Mouse (Mus musculus) c-Kit-negative CD71-positive TER-119-positive erythroid progenitor cells, embryonic 14.5 days (primary cell): ENCODE results near the gene Olfr624.
"Not testable (repeated sequence)": the region's sequence is repeated elsewhere in the genome, so short reads cannot be mapped to it uniquely, and the experiment has no call there.

ENCODE experiments used
- DNase-seq: peaks from one replicate; pipeline ENCODE4 v3.0.0-alpha.2; 2013; ENCODE audit warnings: low read depth, low spot score

The Olfr624 gene

DNA sequence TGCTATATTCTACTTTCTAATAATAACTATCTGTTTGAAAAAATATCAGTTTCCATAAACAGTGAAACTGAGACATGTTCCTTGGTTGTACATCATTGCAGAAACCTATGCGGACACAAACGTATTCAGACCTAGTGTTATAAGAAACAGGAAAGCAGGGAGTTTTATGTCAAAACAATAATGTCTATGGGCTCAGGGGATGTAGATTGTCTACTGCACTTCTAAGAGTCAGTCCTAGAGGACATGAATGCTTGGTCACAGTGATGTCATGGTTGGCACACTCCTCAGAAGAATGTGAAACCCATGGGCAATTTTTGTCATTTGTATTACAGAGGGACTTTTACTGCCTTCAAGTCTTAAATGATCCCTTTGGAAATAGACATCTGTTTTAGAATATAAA, at the start of gene Olfr624:
Olfr624 (minus strand) TSS at position 101 of the 400 bp plus-strand sequence.
- no peak for DNase-seq

DNA sequence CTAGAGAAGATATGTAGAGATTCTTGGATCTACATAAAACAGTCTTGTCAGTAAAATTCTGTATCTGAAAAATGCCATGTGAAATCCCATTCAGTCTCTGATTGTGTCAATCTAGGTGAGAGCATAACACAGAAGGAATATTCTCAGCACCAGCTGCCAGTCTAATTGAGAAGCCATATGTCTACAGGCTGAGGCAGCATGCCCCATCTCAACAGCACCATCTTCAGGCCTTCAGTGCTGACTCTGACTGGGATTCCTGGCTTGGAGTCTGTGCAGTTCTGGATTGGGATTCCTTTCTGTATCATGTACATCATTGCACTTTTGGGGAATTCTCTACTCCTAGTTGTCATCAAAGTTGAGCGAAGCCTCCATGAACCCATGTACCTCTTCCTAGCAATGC, 45.4 kb upstream of the Olfr624 start:
- DNase-seq, result not testable (repeated sequence)

DNA sequence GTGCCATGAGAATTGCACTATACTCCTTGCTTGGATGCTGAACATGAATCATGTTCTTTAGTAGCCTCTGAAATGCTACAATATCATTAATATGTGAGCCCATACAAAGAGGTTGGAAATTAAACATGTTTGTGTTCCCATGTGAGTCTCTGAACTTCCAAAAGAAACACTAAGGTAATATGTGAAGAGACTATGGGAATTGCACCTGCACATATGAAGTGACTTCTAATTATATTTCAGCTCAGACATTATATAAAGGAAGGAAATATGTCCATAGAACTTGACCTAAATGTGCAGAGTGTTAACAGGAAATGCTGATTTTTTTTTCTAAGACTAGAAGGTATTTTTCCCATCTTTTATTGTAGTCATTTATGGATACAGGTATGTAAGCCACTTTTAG, 43.4 kb upstream of the Olfr624 start, which contains the start of gene Olfr243:
Olfr243 (plus strand) TSS at position 301 of the 400 bp plus-strand sequence.
- no peak for DNase-seq

DNA sequence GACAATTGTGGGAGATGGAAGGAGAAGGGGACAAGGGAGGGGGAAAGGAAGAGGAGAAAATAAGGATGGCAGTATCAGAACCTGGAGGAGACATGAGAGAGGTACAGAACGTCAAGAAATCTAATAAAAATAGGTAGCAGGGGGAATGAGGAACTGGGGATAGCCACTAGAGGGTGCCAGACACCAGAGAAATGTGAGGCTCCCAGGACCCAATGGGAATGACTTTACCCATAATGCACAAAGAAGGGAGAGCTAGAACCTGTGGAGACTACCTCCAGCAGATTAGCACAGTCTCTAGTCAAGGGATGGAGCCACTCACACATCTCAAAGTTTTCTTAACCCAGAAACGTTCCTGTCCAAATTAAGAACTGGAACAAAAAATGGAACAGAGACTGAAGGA, 41.0 kb upstream of the Olfr624 start:
- peak; percentile 11 for DNase-seq

DNA sequence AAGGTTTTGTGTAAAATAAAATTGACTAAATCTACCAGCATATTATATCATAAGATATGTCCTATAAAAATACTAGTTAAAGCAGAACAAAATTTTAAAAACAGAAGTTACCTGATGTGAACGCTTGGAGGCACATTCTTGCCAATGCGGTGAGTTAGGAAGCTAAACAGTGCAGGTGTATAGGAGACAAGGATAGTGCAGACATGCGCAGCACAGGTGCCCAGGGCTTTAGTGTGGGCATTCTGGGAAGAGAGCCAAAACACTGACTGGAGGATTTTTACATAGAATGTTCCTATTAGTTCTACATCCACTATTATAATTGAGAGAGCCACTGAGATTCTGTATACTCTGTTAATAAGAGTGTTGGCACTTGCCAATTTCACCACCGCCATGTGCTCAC, 28.5 kb upstream of the Olfr624 start:
- no peak for DNase-seq

DNA sequence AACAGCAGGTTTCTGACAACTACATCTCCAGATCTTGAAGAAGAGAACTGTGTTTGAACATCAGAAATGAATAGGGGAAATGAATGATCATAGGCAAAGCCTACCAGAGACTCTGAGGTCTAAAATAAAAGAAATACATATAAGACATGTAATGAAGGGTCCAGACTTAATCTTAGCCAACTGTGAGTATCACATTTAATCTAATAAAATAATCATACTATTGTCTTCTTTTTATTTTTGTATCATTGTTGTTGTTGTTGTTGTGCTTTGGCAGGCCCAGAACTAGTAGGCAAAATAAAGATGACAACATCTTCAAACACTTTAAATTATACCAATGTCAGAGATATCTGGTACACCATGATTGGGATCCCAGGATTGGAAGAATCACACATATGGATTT, 11.4 kb upstream of the Olfr624 start, which contains the start of gene Olfr625-ps1:
Olfr625-ps1 (plus strand) TSS at position 301 of the 400 bp plus-strand sequence.
- no peak for DNase-seq

DNA sequence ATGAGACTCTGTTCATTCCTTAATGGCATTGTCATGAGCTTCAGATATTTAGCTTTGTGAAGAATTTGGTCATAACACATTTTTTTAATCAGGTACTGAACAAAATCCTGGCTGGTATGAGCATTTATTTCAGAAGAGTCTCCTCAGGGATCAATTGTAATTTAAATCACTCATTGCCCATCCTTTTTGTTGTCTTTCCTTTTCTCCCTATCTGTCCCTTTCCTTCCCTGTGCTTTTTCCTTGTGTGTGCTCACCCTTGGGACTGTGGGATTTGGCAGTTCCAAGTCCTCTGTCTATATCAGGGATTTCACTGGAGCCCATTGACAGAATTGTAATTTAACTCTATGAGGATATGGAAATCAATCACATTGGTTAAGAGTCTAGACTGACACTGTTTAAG, 7.4 kb downstream of the Olfr624 start, which contains the start of gene Olfr623:
Olfr623 (minus strand) TSS at position 101 of the 400 bp plus-strand sequence.
- no peak for DNase-seq

DNA sequence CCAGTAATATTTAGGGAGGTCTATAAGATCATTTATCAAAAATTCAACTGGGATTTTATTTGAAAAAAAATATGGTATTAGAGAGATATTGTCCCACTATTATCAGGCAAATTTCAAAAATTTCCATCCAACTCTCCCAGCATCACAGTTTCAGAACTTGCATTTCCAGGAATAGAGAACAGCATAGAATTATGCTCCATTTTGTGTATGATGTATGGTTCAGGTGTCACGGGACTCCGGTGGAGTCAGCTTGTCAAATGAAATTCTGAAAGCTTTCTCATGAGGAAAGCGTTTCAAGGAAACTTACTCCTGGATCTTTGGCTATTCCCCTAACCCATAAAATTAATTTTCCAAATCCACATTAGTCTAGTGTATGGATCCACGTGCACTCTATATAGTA, 26.9 kb downstream of the Olfr624 start:
- no peak for DNase-seq

DNA sequence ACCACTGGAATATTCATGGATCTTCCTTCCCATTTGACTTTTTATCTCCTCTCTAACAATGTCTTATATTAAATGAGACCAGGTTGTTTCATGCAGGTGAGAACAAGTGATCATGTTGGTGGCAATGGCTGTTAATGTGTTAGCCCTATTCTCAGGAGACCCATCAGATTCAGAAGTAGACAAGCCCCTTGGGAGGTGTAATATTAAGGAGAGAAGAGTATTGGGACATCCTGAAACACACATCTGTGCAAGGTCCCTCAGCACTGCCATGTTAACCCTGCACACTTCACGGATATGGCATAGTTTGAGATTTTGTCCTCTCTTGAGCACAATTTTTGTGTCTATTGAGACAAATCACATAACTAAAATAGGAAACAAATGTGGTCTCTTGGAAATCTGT, 28.4 kb downstream of the Olfr624 start, which contains the start of gene Olfr622:
Olfr622 (minus strand) TSS at position 101 of the 400 bp plus-strand sequence.
- no peak for DNase-seq

DNA sequence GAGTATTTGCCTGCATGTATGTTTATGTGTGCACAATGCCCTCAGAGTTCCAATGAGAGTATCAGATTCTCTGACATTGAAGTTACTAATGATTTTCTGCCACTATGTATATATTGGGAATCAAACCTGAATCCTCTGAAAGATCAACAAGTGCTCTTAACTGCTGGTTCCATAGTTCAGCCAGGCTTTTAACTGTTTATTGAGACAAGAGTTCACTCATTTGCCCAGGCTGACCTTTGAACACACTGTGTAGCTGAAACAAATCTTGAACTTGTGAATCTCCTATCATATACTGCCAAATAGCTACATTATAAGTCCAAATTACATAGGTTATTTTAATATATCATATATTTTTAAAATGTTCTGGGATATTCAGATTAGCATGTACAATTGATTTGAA, 34.2 kb downstream of the Olfr624 start:
- DNase-seq, result no peak
